Mouse (Mus musculus): ENCODE data around the gene Gm13119.
"Not testable (repeated sequence)": the region's sequence is repeated elsewhere in the genome, so short reads cannot be mapped to it uniquely, and the experiment has no call there.

Gm13119 gene

GRCm38 (mm10) chr4:144357642-144358041 lies at the start of gene Gm13119:
TSS of gene Gm13119 (plus strand) at chr4:144357942.
- DNase-seq, result not testable (repeated sequence)

- not testable (repeated sequence) for DNase-seq
Observed at GRCm38 (mm10) chr4:144312666-144313460, 44.9 kb upstream of the Gm13119 start.

- DNase-seq, result not testable (repeated sequence)
Observed at GRCm38 (mm10) chr4:144329949-144330348, 27.8 kb upstream of the Gm13119 start, which contains the start of gene Gm13128. TSS of gene Gm13128 (plus strand) at chr4:144330249.

GRCm38 (mm10) chr4:144335856-144336255 lies 21.9 kb upstream of the Gm13119 start:
- DNase-seq, result not testable (repeated sequence)

- DNase-seq, result no peak
Observed at GRCm38 (mm10) chr4:144377911-144378310, 20.2 kb downstream of the Gm13119 start, which contains the start of gene Pramef20. TSS of gene Pramef20 (minus strand) at chr4:144377933.

GRCm38 (mm10) chr4:144396316-144396715 lies 38.6 kb downstream of the Gm13119 start:
- DNase-seq, result no peak

- no peak for DNase-seq
Observed at GRCm38 (mm10) chr4:144402712-144403111, 45.0 kb downstream of the Gm13119 start.

- DNase-seq, result no peak
Observed at GRCm38 (mm10) chr4:144404456-144405086, 46.8 kb downstream of the Gm13119 start.

- no peak for DNase-seq
Observed at GRCm38 (mm10) chr4:144406261-144406660, 48.5 kb downstream of the Gm13119 start.

GRCm38 (mm10) chr4:144408290-144408689 lies 50.5 kb downstream of the Gm13119 start, which contains the start of gene Pramef12:
TSS of gene Pramef12 (minus strand) at chr4:144408464.
- no peak for DNase-seq

Data from cerebellum, adult 9-10 months (tissue).